Mouse (Mus musculus) heart, postnatal 0 days (tissue): ENCODE results near the gene Enpp1.

Source experiments
- CTCF ChIP-seq: IDR thresholded peaks from 2 replicates; pipeline ENCODE4 v1.5.1; 2016; ENCODE audit warnings: antibody characterized with exemption, control low read depth, low read depth
- EP300 ChIP-seq: IDR thresholded peaks from 2 replicates; pipeline ENCODE4 v1.6.1; 2016; ENCODE audit warnings: antibody characterized with exemption, low read depth

DNA sequence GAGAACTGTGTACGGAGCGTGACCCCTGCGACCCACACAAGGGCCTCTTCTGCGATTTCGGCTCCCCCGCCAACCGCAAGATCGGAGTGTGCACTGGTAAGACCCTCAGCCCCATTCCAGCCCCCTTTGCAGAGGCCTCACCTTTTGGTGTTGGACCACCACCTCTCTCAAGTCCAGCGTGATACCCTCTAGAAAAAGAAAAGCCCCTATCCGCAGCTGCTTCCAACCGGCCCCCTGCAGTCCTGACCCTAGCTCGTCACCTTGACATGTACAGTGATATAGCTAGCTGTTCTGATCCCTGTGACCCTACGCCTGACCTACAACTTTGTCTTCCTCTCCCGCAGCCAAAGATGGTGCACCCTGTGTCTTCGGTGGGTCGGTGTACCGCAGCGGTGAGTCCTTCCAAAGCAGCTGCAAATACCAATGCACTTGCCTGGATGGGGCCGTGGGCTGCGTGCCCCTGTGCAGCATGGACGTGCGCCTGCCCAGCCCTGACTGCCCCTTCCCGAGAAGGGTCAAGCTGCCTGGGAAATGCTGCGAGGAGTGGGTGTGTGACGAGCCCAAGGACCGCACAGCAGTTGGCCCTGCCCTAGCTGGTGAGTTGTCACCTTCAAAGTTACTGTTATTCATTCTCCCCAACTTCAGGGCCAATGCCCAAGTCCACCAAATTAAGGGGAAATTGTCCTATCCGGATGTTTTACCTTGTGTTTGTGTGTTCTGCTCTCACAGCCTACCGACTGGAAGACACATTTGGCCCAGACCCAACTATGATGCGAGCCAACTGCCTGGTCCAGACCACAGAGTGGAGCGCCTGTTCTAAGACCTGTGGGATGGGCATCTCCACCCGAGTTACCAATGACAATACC lies 115.7 kb downstream of the Enpp1 start:
- no peak for TF ChIP-seq CTCF
- no peak; the same call in 1 of the 2 replicates for TF ChIP-seq EP300
